Mouse (Mus musculus) adrenal gland, adult (tissue): ENCODE results near the gene Gabre.

Experiments used
- DNase-seq, 2 experiments: peaks; one replicate each; pipeline ENCODE4 v3.0.0; 2022 to 2023; ENCODE audit warnings: low spot score in 1 of 2; ENCODE audit not compliant: inconsistent age in 2 of 2

Gabre gene

GRCm38 (mm10) chrX:72274659-72275371, at the start of gene Gabre:
Gabre (minus strand) TSS chrX:72274803.
- peak; percentile 40 to 81 for DNase-seq

GRCm38 (mm10) chrX:72297812-72298211, 23.2 kb upstream of the Gabre start:
- no peak for DNase-seq

GRCm38 (mm10) chrX:72275372-72275663, 715 bp upstream of the Gabre start:
- DNase-seq: no peak

- DNase-seq: no peak
These were observed 491 bp downstream of the Gabre start for GRCm38 (mm10) chrX:72273966-72274658.

GRCm38 (mm10) chrX:72270637-72271036, 4.0 kb downstream of the Gabre start:
- DNase-seq: no peak

- DNase-seq: no peak
These were observed 52.9 kb downstream of the Gabre start, which contains the start of gene Magea4 for GRCm38 (mm10) chrX:72221717-72222116. Magea4 (plus strand) TSS chrX:72222017.
